Mouse (Mus musculus) kidney, adult 2 months (tissue): ENCODE data around the gene Dhx33.

ENCODE experiments used
- CTCF ChIP-seq: fragments of 200-500 bp; conservative IDR thresholded peaks from 2 replicates; pipeline ENCODE4 v1.5.1; 2011; ENCODE audit warnings: low read depth, mild to moderate bottlenecking, control low read depth, low read length, moderate library complexity, mixed read lengths; ENCODE audit not compliant: insufficient read depth, insufficient read length
- POLR2A ChIP-seq: fragments of 200-500 bp; IDR thresholded peaks from one replicate; pipeline ENCODE4 v1.6.1; 2011; ENCODE audit warnings: low read depth, low read length, control low read depth

DNA sequence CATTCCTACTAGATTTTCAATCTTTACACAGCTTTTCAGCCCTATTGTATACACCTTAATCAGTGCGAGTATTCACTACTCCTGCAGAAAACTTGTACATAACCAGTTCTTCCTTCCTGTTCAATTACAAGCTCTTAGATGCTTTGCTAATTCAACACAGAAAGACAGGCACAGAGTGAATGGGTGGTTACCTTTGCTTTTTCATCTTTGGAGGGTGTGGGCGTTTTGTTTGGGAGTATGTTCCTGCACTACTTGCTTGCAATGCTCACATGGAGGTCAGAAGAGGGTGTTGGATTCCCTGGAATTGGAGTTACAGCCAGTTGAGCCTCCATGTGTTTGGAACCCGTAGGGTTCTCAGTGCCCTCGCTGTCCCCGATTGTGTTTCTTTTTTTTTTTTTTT is 809 bp upstream of the Dhx33 start:
- TF ChIP-seq CTCF (no peak), POLR2A (no peak)
